Mouse (Mus musculus) common myeloid progenitor, adult 5-6 weeks (primary cell): ENCODE data around the gene Ern2. TPM values are rescaled to one million over a fixed set of nuclear protein-coding genes. Genes with fewer than 3 reads are reported as not detected.

ENCODE experiments used
- ATAC-seq: replicated peaks from 2 replicates; pipeline ENCODE4 v1.8.0; 2016; ENCODE audit warnings: low read depth, mild to moderate bottlenecking, moderate TSS enrichment, inconsistent platforms; ENCODE audit not compliant: poor library complexity, severe bottlenecking
- total RNA-seq: library from RNA; stranded (forward); fragments of 200-1000, 187-1606 nt; gene quantifications from 2 replicates; pipeline ENCODE4 v1.2.3, GENCODE M21; 2017

Gene Ern2
- not detected in 2 replicates for total RNA-seq

DNA sequence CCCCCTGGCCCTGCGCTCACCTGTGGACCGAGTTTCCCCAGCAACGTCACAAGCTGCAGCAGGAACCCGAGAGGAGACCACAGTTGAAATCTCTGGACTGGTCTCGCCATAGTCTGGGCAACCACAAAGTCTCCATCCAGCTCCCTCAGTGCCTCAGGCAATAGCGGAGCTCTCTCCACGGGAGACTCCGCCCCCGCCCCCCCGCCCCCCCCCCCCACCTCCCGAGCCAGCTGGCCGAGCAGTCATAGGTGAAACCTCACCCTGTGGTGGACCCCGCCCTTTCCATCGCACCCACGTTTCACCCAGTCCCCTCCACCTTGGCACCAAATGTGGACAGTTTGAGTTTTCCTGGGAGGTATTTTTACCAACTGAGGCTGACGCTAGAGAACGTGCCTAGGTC is at the start of gene Ern2:
TSS of gene Ern2 (minus strand) at position 165 of the 400 bp plus-strand sequence.
- ATAC-seq: 0 out of 2 replicates have a peak, but pooled peaks have one; percentile 27

DNA sequence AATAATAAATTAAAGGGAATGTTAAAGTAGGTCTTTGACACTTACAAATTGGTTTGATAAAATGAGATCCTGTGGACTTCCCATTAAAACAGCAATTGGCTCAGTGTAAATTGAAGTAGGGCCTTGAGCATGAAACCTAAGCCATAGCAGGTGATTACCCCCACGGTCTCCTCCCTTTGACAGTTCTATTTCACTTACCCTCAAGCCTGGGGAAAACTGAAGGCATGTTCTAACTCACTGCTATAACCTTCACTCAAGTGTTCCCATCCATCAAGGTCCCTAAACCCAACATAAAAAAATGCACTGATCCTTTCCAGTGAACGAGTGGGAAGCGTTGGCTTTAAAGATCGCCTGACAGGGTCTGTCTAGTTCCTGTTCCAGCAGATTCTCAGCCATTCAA is 44.9 kb upstream of the Ern2 start:
- ATAC-seq: no peak

GRCm38 (mm10) chr7:122229916-122230315 is 43.9 kb upstream of the Ern2 start:
- ATAC-seq: no peak

GRCm38 (mm10) chr7:122229306-122229705 is 43.3 kb upstream of the Ern2 start:
- no peak for ATAC-seq

GRCm38 (mm10) chr7:122226744-122227143 is 40.7 kb upstream of the Ern2 start:
- no peak for ATAC-seq

DNA sequence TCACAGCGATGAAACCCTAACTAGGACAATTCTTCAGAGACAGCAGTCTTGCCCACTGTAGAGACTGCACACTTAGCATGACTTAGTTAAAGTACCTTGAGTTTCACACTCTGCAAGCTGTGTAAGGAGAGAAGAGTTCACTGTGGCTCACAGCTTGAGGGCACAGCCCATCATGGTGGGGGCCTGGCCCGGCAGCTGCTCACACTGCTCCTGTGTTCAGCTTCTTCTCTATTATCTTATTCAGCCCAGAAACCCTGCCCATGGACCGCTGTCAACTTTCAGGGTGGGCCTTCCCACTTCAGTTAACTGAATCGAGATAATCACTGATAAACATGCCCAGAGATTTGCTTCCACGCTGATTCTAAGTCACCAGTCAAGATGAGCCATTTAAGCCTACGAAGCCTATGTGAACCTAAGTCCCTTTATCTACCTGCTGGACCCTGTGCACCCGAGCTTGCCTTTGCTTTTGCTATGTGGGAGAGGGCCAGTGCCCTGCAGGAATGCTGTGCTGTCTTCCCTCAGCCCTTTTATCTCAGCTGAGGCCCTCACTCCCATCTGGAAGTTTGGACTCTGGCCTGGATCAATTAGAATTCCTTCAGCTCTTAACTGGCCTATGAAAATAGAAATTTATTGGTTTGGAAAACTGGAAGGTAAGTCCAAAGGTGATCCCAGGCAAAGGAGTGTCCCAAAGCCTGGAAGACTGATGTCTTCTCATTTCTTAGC is 40.2 kb upstream of the Ern2 start:
- no peak for ATAC-seq

GRCm38 (mm10) chr7:122219315-122219801 is 33.4 kb upstream of the Ern2 start, which contains the start of gene Chp2:
Chp2 (plus strand) TSS chr7:122219496.
- ATAC-seq: no peak

- ATAC-seq: no peak
Observed at GRCm38 (mm10) chr7:122208276-122209021, 22.4 kb upstream of the Ern2 start.

- peak; percentile 42 for ATAC-seq
Observed at GRCm38 (mm10) chr7:122206121-122206520, 20.1 kb upstream of the Ern2 start.

DNA sequence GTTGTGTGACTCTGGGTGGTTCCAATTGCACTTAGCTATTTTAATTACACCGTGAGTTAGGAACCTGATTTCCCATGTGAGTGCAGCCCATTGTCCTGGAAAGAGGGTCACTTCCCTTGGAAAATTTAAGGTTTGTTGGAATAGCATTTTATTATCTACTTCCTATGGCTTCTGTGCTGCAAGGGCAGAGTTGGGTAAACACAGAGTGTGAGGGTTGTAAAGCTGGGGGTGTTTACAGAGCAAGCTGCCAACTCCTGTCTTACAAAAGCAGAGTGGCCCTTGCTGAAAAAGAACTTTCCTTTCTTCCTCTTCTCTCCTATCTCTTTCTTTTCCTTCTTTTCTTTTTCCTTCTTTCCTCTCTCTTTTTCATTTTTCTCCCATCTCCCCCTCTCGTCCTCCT is 17.9 kb upstream of the Ern2 start:
- ATAC-seq: no peak

GRCm38 (mm10) chr7:122199296-122199695 is 13.3 kb upstream of the Ern2 start:
- peak; percentile 79 for ATAC-seq

GRCm38 (mm10) chr7:122197306-122197705 is 11.3 kb upstream of the Ern2 start:
- ATAC-seq: peak; percentile 80

GRCm38 (mm10) chr7:122196771-122197170 is 10.8 kb upstream of the Ern2 start:
- peak; percentile 26; the same call in 1 of the 2 replicates for ATAC-seq

DNA sequence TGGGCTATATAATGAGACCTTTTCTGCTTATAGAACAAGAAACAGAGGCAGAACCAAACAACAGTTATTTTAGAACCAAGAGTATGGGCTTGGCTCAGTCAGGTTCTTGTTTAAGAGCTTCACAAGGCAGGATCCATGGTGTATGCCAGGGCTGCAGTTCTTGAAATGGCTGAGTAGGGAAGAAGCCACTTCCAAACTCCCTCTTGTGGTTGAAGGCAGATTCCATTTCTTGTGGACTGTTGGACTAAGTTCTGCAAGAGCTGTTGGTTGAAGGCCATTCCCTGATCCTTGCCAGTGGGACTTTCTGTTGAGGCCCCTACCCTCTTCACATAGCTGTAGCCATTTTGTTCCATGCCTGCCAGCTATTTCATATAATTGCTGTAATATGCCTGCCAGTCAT is 7.9 kb upstream of the Ern2 start:
- ATAC-seq: no peak

- no peak for ATAC-seq
Observed at GRCm38 (mm10) chr7:122191097-122191496, 5.1 kb upstream of the Ern2 start.

DNA sequence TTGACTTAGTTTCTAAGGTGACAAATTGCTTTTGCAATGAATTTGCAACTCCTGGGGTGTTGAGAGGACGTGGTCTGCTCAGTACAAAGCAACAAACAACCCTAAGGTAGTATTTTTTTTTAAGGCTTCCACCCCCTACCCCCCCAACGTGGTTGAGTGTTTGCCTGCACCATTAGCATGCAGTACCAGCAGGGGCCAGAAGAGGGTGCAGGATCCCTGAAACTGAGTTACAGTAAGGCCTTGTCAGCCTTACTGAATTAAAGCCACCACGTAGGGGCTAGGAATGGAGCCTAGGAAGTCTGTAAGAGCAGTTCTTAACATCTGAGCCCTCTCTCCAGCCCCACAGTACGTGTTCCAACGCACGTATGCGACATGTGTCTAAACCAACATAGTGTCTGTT is 3.5 kb upstream of the Ern2 start:
- peak; percentile 93 for ATAC-seq

DNA sequence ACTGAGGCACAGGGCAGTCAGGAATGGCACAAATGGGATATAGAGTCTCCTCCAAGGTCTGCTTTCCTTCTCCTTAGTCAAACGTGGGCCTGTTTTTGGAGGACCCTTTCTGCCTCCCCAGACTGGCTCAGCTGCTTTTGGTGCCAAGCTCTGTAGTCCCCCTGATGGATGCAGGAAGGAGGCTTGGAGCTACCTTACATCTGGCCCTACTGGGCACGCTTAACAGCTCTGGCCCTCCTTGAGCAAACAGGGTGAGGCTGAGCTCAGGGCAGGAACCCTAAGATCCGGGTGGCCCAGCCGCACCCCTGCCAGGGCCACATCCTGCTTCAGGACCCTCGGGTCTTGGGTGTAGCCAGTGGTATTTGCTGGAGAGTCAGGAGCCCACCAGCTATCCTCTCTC is 1.4 kb downstream of the Ern2 start:
- no peak for ATAC-seq

- ATAC-seq: no peak
Observed at GRCm38 (mm10) chr7:122180720-122181119, 5.3 kb downstream of the Ern2 start.

DNA sequence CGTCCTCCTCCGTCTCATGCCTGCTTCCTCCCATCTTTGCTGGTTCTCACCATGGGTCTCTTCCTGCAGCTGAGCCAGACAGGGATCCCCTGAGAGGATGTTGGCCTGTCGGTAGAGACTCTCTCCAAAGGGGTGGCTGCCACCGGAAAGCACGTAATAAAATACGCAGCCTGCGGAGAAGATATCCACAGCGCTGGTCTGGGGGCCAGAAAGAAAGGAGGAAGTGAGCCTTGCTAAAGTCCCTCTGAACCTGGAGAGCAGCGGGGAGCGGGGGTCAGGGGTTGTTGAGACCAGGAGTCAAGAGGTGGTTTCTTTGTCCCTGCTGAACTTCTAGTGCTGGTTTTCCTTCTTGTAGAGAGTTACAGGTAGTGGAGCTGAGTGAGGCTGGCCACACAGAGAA is 14.4 kb downstream of the Ern2 start:
- peak; percentile 72 for ATAC-seq

DNA sequence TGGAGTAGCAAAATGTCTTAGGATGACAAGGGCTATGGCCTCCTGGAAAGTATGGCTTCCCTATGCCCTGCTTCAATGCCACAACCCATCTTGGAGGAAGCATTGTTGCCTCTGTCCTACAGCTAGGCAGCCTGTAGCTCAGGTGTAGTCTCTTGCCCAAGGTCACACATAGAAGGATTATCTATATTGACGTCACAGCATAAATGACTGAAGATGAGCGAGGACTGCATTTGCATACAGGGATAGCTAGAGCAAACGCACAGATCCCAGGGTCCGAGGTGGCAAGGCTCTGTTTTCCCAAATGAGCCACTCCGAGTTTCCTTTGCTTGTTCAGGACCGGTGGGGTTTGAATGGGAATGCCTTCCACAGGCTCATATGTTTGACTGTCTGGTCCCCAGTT is 15.3 kb downstream of the Ern2 start:
- ATAC-seq: no peak

DNA sequence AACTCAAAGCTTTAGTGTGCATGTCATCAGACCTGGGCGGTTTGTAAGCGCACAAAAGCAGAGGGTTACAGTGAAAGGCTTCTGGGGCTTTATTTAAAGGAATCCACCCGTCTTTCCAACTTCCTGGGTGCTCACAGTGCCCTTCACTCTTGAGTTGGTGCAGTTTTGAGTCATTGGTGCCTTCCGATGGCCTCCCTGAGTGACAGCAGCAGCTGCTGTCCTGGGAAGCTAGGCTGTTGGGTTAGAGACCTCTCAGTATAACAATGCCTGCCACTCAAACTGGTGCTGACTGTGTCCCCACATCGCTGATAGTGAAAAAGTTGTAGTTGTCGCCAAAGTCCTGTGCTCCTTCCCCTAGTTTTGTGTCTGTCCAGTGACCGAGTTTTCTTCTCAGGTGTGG is 18.8 kb downstream of the Ern2 start:
- ATAC-seq: no peak
